Mouse (Mus musculus): ENCODE results near the gene Dnajc16.

Dnajc16 gene

GRCm38 (mm10) chr4:141724594-141724993, 66.1 kb downstream of the Dnajc16 start:
- no peak for DNase-seq (ENCODE audit: low spot score in 2 of 2)

GRCm38 (mm10) chr4:141723673-141724068, 67.1 kb downstream of the Dnajc16 start:
- no peak for DNase-seq (ENCODE audit: low spot score in 2 of 2)

- DNase-seq (ENCODE audit: low spot score in 2 of 2): peak; percentile 74 to 80
Observed at GRCm38 (mm10) chr4:141722731-141723672, 67.7 kb downstream of the Dnajc16 start, which contains the start of gene Ddi2. Gene Ddi2, minus strand, starts transcription at chr4:141723419.

GRCm38 (mm10) chr4:141721961-141722360, 68.8 kb downstream of the Dnajc16 start:
- DNase-seq (ENCODE audit: low spot score in 2 of 2): no peak

- no peak for DNase-seq (ENCODE audit: low spot score in 2 of 2)
Observed at GRCm38 (mm10) chr4:141720761-141721523, 69.8 kb downstream of the Dnajc16 start.

GRCm38 (mm10) chr4:141719304-141719703, 71.4 kb downstream of the Dnajc16 start:
- no peak for DNase-seq (ENCODE audit: low spot score in 2 of 2)

- no peak for DNase-seq (ENCODE audit: low spot score in 2 of 2)
Observed at GRCm38 (mm10) chr4:141717633-141718032, 73.1 kb downstream of the Dnajc16 start.

- no peak for DNase-seq (ENCODE audit: low spot score in 2 of 2)
Observed at GRCm38 (mm10) chr4:141715027-141715426, 75.7 kb downstream of the Dnajc16 start.

GRCm38 (mm10) chr4:141713598-141714142, 77.1 kb downstream of the Dnajc16 start:
- DNase-seq (ENCODE audit: low spot score in 2 of 2): no peak

GRCm38 (mm10) chr4:141711250-141711649, 79.5 kb downstream of the Dnajc16 start:
- no peak for DNase-seq (ENCODE audit: low spot score in 2 of 2)

Data from frontal cortex, postnatal 25 days (tissue).